Mouse (Mus musculus): ENCODE data around the gene Phip. TPM values are rescaled to one million over a fixed set of nuclear protein-coding genes. Genes with fewer than 3 reads are reported as not detected.

Gene Phip
- polyA plus RNA-seq, 1 experiment from 2014 or later: 63.6 TPM

Other genes with a start within 250 kb of the Phip start
- 16.5 and 16.7 TPM in 2 replicates for gene Irak1bp1, start 146.0 kb downstream of the Phip start, polyA plus RNA-seq (2015; fragmentation: Nextera tagmentation; extraction: Ambion mirVana)
- gene Hmgn3, start 171.2 kb upstream of the Phip start, polyA plus RNA-seq (2015; fragmentation: Nextera tagmentation; extraction: Ambion mirVana): 102 and 106 TPM in 2 replicates